Mouse (Mus musculus) c-Kit-negative CD71-positive TER-119-positive erythroid progenitor cells, embryonic 14.5 days (primary cell): ENCODE data around the gene 4930558K02Rik.

ENCODE experiments used
- DNase-seq: peaks from one replicate; pipeline ENCODE4 v3.0.0-alpha.2; 2013; ENCODE audit warnings: low read depth, low spot score

4930558K02Rik gene

DNA sequence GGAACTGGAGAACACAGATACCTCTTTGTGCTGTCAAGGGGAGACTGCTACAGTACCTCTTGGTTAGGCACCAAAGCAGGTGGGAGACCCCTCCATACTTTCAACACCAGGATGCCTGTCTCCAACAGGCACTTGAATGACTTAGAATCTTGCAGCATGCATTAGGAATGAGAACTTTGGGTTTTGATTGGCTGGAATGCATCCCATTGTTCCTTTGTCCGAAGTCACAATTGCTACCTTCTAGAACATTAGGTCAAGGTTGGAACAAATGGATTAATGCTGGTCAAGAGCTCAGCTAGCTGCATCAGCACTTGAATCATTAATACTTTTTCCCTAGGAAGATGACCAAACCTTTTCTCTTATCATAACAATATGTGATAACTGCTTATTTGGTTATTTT lies at the start of gene 4930558K02Rik:
TSS of gene 4930558K02Rik (minus strand) at position 101 of the 400 bp plus-strand sequence.
- DNase-seq = no peak

DNA sequence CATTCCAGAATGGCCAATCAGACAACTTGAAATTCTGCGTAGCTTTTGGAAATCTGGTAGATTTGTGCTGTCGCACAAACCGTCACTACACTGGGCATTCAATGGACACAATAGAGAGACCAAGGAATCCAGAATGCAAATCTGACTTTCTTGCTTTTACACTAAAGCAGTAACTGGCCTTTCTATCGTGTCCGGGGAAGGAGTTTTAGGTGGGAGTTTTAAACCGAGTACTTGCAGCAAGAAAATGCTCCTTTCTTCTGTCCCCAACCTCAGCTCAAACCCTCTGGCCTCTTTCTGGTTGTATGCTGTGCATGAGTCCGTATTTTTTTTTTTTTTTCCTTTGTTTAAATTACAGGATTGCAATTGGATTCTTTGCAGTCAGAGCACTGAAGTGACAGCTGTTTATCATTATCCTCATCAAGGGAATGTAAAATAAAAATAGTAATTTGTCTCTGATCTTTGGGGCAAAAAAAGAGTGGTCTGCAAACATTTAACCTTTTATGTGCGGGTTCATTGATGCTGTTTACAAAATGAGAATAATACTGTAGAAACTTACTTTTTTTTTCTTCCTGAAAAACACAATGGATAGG lies 44.3 kb upstream of the 4930558K02Rik start:
- DNase-seq = no peak

DNA sequence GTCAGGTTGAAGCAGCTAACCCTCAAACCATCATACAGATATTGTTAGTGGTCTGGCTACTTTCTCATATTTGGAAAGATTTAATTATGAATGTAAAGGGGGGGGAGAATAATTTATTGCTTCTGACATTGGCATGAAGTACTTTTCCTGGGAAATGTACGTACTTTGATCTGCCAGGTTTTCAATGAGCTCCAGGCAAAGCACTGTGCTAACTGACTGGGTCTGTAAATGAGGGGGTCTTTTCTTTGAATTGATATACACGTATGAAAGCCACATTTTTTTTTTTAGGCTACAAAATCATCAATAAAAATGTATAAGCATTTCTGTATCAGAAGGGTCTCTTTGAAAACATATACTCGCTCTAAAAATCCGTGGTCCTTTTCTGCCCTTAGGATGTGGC lies 41.3 kb upstream of the 4930558K02Rik start:
- no peak for DNase-seq

DNA sequence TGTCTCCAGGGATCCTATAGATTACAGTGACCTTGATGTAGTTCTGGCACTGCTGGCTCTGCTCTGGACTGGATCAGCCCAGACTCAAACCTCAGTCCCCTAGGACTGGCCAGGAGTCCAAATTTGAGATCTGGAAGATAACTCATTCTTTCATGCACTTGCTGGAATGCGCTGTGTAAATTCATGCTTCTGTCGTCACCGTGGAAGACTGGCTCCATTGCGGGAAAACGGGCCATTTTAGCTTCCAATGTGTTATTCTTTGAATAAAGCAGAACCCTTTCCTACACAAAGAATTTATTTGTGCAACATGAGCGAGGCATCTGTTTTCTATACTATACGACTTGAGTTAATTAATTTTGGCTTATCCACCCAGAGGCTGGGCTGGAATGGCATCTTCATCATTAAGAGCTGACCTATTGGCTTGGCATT lies 40.9 kb upstream of the 4930558K02Rik start:
- DNase-seq = no peak

DNA sequence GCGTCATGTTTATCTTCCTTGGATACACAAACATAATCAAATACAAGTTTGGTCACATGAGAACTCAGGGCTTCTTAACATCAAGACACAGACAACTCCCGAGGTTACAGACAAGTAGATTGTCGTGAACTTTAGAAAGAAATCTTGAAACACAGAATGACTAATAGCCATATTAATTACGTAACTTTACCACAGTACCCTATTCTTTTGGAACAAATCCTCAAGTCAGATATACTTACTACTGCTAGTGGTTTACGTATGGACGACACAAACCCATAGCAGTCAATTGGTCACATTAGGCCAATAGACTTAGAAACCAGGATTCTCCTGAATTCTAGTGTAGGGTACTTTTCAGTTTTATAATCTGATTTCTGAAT lies 39.2 kb upstream of the 4930558K02Rik start:
- no peak for DNase-seq

DNA sequence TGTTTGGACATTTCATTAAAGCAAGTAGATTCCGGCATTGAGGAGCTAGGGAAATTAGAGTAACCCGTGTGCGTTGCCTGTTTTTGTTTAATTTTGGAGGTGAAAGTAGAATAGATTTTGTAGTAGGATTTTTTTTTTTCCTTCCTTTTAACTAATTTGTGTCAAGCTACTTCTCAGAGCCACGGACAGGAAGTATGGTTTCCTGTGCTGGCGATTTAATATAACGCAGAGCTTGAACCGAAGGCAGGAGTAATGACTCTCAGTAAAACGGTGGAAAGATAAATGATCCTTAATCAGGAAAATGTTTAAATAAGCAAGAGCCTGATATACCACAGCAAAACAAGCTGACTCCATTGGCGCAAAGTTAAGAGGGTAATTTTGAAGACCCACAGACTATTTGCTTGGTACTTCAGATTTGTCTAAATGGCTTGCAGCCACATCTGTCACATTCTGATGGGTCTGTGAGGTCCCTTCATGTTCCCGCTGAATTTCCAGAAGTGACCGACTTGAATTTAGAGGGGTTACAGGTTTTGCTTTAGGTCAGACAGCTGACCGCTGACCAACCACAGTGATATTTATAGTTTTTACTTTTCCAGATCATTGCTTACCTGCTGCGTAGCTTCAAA lies 38.7 kb upstream of the 4930558K02Rik start:
- no peak for DNase-seq

DNA sequence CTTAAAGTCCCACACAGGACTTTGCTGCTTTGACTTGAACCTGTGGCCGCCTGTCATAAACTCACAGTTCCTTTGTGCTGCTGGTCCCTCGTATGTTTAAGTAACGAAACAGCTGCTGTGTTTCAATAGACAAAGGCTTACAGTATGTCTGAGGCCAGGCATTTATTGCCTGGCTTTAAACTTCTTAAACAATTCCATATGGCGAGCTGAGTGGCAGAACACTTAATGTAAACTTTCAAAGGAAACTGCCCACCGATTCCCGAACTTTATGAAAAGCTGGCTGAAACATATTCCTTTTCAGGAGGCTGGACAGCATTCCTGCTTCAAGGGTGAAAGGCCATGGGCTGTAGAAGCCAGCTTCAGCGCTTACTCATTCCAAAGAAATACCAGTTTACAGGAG lies 37.5 kb upstream of the 4930558K02Rik start:
- DNase-seq = no peak

DNA sequence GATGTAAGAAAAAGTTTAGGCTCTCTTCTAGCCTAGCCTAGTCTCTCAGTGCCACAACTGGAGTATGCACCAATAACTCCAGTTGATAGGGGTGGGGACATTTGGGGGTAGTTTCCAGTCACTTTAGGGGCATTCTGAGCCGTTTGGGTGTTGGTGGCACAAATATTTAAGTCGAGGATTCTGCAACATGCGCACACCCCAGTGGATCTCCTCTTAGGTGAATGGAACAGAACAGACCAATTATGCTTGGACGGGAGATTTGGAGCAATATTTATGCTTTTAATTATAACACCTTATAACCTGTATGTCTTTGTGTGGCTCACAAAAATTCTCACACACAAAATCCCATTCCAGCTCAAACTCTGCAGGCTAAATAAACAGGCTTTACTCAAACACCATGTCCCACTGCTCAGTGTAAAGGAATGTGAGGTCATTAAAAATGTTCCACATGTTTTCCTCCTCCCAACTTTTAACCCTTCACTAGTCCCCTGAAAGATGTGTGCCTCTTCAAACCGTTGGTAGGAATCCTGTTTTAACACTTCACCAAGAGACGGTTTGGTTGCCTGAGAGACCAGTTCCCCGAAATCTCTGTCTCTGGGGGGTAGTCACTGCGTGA lies 35.9 kb upstream of the 4930558K02Rik start:
- no peak for DNase-seq

DNA sequence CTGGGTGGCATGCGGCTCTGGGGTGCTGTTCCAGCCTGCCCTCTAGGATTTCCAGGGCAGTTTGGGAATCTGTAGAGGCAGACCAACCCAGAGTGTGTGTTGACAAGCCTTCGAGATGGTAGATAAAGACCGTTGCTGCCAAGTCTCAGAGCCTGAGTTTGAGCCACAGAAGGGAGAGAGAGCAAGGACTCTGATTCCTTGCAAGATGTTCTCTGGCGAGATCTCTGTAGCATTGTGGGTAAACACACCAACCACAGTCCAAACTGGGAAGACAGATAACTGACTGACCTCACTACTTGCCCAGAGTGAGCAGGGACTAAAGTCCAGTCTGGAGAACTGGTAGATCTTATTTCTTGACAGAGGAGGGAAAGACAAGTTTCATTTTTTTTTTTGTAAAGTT lies 34.1 kb upstream of the 4930558K02Rik start:
- no peak for DNase-seq

DNA sequence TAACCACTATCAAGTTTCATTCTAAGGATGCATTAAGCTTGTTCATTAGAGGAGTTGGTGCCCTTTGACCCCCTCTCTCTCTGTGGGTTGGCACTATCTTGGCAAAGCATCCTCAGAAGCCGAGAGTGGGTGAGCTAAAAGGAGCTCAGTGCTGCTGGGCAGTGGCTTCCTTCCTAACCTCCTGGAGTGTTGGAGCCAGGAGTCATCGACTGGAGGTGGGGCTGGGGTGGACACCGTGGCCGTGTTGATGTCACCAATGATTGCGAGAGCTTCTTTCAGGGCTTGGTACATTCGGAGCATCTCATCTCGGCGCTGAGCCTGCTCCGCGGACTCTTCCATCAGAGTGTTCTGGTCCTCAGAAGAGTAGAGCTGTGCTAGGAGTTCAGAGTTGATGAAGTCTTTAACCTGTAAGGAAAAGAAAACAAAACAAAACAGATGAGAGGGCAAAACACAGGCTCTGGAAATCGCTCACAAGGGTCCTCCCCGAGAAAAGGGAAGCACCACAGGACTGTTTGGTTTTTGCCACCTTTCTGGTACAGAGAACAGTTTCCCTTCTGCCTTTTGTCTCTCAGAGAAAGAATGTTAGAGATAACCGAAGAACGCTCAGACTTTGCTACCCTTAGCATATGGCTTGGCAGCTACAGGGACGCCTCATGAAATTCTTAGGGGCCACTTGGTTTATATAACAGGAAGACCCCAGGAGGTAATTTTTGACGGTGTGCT lies 32.2 kb upstream of the 4930558K02Rik start:
- no peak for DNase-seq

DNA sequence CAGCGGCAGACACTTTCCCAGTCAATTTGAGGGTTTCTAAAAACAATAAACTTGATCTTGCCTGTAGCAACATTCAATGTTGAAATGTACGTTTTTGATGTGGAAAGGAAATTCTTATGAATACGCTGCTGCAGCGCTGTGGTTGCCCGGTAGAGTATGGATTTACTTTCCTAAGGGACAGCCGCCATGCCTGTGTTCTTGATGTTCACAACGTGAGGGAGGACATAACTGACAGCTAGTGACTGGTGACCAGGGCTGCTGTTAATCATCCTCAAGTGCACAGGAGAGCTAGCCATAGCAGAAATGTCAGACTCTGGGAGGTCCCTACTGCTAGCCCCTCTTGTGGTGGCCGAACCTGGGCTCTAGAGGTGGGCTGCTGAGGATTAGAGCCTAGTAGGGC lies 29.6 kb upstream of the 4930558K02Rik start:
- no peak for DNase-seq

DNA sequence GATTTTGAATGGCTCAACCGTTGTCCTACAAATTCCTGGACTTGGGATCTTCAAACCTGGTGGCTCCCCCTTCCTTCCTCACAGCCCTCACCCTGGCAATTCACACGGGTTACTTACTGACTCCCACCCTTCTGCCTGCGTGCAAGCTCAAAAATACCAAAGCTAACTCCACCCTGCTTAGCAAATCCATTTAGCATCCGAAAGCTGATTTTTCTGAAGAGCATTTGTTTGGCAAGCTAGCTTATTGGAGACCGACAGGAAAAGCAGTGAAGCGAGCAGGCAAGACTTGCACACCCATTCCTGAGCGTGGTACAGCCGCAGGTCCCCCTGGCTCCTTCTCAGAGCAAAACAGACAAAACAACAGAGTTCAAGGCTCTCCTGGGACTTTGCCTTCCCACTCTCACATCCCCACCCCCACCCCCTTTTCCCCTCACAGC lies 29.2 kb upstream of the 4930558K02Rik start:
- no peak for DNase-seq

DNA sequence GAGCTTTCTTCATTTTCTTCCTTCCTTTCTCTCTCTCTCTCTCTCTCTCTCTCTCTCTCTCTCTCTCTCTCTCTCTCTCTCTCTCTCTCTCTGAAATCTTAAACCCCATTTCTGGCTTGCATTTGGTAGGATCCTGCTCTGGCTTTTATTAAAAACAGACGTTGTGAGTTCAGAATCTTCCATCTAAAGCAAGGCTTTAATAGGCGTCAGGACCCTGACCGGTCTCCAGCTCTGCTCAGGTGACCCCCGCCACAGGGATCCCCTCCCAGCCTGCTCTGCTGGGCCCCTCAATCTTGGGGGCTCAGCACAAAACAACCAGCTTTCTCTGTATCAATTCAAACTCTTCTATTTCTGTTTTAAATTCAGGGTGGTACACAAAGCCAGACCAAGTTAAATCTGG lies 28.8 kb upstream of the 4930558K02Rik start:
- no peak for DNase-seq

DNA sequence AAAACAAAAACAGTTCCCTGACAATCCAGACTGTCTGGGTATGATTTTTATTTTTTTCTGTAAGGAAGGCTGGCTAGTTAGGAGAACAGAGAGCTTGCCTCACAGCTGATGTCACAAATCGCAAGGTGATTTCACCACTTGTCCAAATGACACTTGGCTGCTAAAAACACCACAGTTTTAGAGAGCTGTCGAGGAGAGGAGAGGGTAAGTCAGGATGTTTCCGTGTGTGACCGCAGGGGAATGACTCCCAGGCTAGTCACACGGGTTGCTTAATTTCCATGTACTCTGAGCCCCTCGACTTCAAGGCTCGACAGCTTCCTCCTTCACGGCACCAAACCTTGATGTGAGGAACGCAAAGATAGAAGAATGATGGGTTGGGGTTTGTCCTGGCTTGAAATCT lies 26.7 kb upstream of the 4930558K02Rik start:
- DNase-seq = no peak

DNA sequence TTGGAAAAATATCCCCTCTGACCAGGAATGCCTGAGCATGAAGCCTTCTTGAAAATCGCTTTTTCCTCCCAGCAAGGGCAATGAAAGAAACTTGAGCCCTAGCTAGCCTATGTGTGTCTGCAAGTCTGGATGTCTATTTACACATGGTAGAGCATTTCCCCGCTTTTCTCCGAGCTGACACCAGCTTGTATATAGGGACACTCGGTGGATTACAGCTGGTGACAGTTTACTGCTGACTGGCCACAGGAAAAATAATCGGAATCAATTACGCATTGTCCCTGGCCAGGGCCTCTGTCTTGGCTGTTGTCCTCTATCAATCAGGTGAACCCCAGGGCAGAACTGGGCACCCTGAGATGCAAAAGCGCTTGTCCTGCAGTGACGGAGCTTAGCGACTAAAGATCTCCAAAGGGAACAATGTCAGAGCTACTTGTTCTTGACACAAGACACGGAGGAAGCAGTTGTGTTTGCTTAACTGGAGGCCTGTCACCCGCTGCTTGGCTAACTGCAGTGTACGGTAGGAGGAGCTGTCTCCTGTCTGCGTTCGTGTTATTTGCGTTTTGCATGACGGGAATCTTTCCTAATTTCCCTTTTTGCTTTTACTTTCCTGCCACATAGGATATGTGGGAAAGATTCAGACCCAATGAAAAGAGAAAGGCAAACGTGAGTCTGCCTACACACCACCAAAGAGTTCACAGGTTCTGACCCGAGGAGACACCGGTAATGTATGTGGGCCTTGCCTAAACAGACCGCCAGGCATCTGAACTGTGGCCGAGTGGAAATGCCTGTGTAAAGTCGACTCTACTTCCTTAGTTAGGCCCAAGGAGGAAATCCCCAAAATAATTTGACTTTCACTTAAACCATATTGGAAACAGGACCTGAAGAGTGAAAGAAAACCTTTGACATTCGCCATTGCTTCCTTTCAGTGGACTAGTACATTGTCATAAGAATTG lies 25.7 kb upstream of the 4930558K02Rik start:
- DNase-seq = no peak

DNA sequence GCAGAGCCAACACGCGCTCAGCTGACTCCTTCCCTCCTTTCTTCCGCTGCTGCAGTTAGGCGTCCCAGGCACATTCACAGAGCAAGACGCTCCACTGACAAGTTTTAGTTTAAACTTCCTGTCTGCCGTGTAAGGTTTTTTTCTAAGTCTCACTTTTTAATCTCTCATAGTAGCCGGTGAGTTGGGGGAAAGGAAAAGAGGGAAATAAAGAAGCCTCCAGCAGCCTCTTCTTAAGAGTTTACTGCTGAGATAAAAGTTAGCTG lies 25.0 kb upstream of the 4930558K02Rik start:
- DNase-seq = no peak

DNA sequence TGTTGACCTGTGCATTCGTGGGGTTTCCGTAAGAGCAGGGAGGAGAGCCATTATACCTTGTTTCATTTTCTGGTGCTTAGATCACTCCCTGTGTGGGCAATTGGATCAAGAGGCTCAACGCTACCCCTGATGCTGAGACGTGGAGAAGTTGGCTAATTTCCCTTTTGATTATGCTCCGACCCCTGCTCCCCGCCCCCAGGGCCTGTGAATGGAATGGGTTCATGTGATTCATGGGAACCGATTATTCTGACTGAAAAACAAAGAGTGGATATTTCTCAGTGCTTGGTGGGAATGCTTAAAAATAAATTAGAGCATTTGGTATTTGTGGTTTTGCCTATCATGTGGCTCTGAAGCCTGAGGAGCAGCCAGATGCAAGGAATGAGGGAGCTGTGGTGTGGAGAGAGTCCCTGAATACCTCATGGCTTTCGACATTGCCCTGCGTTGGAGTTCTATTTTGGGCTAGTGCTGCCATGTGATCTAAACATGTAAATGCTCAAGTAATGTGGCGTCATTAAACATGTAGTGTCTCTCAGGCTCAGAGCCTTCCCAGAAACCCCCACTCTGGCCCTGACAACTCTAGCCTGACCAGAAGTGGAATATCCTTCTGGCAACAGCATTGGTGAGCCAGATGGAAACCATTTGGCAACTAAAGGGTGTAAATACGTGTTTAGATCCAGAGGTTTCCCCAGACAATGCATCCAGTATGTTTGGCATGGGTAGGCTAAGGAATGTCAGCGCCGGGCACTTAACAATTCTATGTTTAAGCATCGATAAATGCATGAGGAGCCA lies 24.5 kb upstream of the 4930558K02Rik start:
- no peak for DNase-seq

DNA sequence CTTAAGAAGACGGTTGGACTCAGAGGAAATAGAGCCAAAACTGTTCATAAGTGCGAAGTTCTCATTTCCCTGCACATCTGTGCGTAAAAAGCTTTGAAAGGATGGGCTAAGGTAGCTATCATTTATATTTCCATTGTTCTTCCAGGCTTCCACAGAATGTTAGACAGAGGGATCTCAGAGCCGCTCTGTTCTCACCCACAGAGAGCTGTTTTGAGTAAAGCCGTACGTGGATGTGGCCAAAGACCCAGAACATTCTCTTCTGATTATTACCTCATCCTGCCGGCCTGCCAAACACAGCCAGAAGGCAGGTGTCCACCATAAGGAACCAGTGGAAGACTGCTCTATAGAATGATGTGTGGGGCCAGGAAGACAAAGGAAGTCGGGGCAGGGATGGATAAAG lies 21.9 kb upstream of the 4930558K02Rik start:
- DNase-seq = no peak

DNA sequence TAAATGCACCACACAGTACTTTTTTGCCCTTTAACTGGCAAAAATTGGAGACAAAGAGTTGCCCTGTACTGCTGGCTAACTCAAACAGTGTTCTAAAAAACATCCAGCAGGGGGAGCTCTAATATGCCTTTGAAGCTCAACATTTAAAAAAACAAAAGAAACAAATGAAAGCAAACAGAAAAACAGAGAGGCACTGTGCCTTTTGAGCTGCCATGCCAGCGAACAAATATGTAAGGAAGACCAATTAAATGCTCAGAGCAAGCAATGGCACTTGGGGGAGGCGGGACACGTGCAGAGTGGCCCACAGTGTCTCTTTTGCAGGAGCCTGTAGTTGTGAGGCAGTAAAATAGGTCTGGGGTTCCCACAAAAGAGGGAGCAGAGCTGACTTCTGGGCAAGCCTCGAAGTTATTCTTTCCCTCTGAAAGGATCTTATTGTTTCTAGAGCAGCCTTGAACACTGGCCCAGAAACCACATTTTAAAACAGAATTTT lies 20.5 kb upstream of the 4930558K02Rik start:
- peak; percentile 31 for DNase-seq

DNA sequence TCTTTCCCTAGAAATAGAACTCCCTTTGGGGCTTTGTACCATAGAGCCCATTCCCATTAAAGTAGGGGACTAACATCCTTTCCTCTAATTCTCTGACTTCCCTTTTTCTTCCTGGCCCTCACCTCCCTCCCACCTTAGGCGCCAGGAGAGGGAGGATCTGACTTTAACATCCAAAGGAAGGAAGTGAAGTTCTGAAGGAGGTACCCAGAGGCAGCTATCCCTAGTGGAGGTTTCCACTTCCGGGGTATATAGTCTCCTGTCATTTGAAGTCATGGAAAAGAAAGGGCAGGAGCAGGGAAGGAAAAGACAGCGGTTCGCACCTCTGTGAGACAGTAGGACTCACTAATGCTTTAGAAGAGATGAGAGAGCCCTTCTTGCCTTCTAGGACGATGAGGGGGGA lies 19.9 kb upstream of the 4930558K02Rik start:
- DNase-seq = no peak

DNA sequence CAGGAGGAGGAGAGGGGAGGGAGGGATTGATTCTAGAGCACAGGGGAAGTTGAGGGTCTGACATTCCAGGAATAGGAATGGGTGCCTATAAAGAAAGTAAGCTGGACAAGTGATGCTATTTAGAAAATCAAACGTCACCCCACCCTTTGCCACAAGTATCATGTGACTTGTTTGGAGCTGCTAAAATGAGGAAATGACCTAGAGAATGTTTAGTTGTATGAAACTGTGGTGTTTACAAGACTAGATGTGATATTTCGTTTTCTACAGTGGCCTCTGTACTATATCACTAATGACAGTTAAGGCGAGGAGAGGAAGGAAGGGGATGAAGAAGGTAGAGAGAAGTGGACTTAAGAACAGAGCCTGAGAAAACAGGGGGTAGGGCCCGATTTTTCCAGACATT lies 19.3 kb upstream of the 4930558K02Rik start:
- no peak for DNase-seq
